Mouse (Mus musculus): ENCODE data around the gene Zfp286.
"Not testable (repeated sequence)": the region's sequence is repeated elsewhere in the genome, so short reads cannot be mapped to it uniquely, and the experiment has no call there.

The Zfp286 gene

GRCm38 (mm10) chr11:62804119-62804518 lies 14.9 kb upstream of the Zfp286 start:
- no peak for DNase-seq (ENCODE audit: low read depth, low spot score)

GRCm38 (mm10) chr11:62789617-62789936 lies 315 bp upstream of the Zfp286 start:
- DNase-seq (ENCODE audit: low read depth, low spot score): no peak

DNA sequence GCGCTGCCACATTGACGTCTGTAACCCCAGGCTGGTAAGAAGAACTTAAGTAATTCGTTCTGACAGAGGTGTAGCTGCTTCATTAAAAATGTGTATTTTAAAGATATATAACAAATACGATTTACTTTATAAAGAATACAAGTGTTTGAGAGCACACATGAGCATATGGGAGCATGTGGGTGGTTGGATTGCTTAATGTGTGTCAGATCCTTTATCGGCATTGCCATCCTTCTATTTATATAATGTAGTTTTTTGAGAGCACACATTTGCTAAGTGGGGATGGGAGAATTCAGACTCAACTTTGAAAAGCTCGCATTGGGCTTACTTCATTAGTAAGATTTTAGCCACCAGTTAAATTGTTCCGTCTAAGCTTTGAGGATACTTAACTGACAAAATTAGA lies 12.8 kb downstream of the Zfp286 start:
- DNase-seq (ENCODE audit: low read depth, low spot score): no peak

DNA sequence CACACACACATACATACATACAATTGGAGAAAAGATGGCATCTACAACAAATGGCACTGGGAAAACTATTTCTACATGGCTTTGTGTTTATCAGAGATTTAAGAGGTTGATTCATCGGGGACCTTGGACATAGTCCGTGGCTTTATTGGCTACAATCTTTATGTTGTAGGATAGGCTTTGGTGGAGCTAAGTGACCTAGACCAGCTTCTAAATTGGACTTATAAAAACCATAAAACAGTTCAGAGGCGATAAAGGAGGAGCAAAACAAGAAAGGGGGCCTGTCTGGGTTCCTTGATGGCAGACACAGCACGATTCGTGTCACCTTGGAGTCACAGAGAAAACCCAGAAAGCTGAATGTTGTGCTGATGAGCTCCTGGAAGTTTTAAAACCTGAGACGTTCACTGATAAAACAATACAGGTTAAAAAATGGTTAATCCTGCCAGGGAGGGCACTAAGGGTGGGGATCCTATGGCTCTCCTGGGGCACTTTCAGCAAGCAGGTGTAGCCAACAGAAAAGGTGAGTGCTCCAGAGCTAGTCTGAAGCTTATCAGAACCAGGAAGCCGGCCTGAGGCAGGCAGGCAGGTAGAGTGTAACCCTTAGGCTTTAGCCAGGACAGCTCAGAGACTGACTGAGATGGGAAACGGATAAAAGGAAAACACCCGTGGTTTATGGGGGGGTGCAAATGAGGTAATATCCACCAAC lies 28.4 kb downstream of the Zfp286 start:
- DNase-seq (ENCODE audit: low read depth, low spot score): no peak

DNA sequence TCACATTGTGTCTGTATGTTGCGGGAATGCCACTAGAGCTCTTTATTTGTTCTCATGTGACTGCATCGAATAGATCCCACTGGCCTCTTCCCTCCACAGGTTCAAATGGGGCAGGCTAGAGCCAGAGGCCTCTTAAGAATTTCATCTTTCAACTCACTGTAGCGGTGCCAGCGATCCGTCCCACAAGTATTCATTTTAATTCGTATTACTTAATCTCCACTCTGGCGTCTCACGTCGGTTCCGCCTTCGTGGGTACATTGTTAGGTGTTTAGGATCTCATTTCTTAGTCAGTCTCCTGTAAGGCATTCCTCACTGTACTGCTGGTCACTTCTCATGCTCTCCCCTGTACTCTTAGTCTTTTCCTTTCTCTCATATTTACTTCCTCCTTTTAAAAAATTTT lies 30.8 kb downstream of the Zfp286 start:
- DNase-seq (ENCODE audit: low read depth, low spot score): no peak

DNA sequence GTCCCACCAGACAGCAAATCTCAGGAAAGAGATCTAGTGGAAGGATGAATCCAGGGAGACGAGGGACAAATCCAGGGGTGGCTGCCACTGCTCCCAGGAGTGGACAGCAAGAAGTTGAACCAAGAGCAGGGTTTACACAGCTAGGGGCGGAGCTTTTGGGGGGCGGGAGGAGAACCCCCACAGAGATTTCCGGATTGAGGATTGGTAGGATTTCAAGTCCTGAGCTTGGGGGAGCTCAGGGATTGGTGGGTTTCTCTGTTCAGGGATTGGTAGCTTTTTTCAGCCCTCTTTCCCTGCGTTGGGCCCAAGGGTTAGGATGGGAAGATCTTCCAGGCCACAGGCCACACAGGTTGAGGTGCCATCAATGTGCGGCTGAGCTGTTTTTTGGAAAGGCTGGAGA lies 31.4 kb downstream of the Zfp286 start:
- no peak for DNase-seq (ENCODE audit: low read depth, low spot score)

DNA sequence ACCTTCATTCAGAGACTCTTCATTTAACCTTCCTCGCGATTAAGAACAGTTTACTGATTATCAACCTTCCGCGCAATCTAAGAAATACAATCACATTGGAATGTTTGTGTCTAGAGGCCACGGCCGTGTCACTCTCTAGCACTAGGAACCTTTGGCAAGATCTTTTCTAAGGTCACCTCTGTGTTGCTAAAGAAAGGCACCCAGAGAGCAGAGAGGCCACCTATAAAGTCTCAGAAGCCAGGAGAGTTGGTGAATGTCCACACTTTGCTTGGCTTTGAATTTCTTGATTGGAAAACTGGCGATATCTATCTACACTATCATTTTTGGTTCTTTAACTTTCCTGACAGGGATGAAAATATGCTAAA lies 32.1 kb downstream of the Zfp286 start:
- DNase-seq (ENCODE audit: low read depth, low spot score): no peak

- peak; percentile 81 for DNase-seq (ENCODE audit: low read depth, low spot score)
Measured at GRCm38 (mm10) chr11:62756456-62757142, 32.7 kb downstream of the Zfp286 start.

- peak; percentile 66 for DNase-seq (ENCODE audit: low read depth, low spot score)
Measured at GRCm38 (mm10) chr11:62752780-62753179, 36.5 kb downstream of the Zfp286 start, which contains the start of gene Gm10428. Gene Gm10428, plus strand, starts transcription at chr11:62753100.

DNA sequence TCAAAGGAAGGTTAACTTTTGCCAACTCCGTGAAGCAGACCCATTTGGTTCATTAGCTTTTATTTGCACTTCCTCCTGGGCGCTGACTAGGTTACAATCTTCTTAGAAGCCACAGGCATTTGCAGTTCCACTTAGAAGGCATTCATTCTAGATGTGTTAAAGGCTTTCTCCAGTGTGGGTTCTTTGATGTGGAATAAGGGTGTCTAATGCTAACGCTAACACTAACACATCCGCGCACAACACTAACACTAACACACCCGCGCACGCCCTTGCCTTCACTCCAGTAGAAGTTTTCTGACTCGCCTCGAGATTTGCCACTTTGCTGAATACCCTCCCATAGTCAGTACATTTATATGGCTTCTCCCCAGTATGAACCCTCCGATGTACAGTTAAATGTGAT lies 37.1 kb downstream of the Zfp286 start:
- peak; percentile 70 for DNase-seq (ENCODE audit: low read depth, low spot score)

DNA sequence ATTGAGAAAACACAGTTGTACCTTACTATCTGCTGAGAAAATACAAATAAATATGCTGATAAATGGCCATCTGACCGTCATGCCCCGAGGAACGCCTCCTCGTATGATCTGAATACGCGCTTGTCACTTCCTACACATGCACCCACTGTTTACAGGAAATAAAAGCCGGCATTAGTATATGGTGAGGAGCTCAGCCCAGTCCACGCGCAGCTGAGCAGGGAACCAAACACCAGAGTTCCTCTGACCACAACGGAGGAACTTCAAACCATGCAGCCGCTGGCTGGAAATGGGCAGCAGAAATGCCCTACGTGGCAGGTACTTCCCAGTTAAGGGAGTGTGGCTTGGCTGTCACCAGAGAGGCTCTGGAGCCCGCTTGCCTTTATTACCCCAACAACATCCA lies 39.8 kb downstream of the Zfp286 start:
- DNase-seq (ENCODE audit: low read depth, low spot score): not testable (repeated sequence)

DNA sequence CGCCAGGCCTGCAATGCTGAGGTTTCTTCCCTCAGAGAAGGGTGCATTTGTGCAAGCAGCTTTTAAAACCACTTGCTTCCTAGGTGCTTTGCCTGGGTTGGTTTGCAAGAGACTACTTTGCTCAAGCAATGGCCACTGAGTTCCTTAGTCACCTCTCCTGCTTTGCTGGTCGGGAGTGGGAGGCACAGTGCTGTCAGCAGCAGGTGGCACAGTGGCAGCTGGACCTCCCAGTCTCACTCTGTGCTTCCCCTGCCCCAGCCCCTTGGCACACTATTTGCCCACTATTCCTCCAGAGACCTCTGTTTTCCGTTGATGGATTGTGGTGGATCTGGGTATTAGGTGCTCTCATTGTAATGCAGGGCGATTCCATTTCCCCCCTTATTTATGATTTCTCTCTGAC lies 41.2 kb downstream of the Zfp286 start:
- no peak for DNase-seq (ENCODE audit: low read depth, low spot score)

GRCm38 (mm10) chr11:62747227-62747626 lies 42.0 kb downstream of the Zfp286 start:
- no peak for DNase-seq (ENCODE audit: low read depth, low spot score)

DNA sequence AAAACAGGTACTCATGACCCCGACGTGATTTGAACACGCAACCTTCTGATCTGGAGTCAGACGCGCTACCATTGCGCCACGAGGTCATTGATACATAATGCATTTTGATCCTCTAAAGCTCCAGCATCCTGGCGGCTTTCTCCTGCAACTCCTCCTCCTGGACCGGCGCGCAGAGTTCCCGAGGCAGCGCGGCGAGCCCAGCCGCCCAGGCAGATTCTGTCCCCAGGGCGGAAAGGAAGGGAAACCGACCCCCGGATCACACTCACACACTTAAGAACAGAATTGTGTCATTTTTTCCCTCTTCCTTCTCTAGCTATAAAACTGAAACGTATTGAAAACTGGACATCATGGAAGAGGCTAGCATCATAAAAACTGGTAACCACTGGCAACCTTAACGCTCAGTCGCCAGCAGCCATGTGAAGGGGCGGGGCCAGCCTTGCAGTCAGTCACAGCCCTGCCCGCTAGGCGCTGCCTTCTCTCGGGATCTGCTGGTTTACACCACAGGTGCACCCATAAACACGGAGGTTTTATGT lies 43.2 kb downstream of the Zfp286 start:
- peak; percentile 51 for DNase-seq (ENCODE audit: low read depth, low spot score)

DNA sequence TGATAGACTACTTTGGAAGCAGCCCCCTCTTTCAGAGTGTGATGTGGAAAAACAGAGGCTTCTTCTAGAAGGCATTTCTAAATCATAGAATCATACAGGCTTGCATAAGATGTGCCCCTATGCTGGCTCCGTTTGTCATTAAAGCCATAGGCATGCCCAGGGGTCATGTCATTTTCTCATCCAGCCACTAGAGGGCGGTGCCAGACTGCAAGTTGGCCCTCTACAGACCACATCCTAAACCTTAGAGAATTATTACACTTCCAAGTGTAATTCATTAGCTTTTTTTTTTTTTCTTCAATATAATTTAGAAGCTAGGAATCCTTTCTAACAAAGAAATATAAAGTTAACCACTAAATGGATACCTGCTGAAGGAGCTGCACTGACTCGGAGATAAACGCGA lies 45.2 kb downstream of the Zfp286 start:
- DNase-seq (ENCODE audit: low read depth, low spot score): peak; percentile 72

DNA sequence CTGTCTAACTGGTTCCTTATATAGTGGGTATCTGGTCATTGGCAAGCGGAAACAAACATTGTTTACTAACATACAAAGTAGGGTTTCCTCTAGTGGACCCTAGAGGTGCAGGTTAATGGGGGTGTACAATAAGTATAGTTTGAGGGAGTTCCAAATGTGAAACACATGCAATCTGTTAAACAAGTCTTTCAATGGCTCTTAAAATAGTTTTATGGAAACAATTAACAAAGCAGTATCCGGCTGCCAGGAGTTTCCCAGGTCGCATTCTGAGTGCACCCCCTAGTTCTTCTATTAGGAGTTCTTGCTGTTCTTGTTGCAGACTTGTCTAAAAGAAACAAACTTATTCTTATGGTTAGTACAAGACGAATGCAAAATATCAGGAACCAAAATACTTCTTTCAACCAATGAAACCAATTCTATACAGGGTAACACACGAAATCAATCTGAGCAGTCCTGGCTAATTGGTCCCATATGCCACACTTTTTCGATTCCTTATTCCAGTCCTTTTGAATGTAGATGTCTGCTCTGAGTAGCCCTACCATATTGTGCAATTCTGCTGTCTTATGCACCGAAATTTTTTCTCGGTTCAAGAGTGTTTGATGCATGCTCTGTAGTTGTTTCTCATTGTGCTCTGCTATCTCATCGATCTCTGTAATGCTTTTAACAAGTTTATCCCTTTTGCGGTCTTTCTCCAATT lies 46.9 kb downstream of the Zfp286 start:
- no peak for DNase-seq (ENCODE audit: low read depth, low spot score)

- peak; percentile 45 for DNase-seq (ENCODE audit: low read depth, low spot score)
Measured at GRCm38 (mm10) chr11:62741186-62741585, 48.1 kb downstream of the Zfp286 start.

DNA sequence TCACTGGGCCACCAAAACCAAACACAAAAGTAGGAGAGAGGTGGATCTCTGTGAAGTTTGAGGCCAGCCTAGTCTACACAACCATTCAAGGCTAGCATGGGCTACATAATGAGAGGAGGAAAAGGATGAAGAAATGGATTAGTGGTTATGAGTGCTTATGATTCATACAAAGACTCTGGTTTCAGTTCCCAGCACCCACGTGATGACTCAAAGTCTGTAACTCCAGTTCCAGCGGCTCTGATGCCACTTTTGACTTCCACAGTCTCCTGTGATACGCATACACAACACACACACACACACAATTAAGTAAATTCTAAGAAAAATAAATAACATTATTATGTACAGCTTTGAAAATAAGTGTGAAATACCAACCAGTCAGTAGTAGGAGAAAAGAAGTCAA lies 56.6 kb downstream of the Zfp286 start:
- no peak for DNase-seq (ENCODE audit: low read depth, low spot score)

- no peak for DNase-seq (ENCODE audit: low read depth, low spot score)
Measured at GRCm38 (mm10) chr11:62732022-62732387, 57.3 kb downstream of the Zfp286 start.

GRCm38 (mm10) chr11:62731311-62732021 lies 57.8 kb downstream of the Zfp286 start, which contains the start of gene Zfp287:
Gene Zfp287, minus strand, starts transcription at chr11:62731905.
- peak; percentile 90 for DNase-seq (ENCODE audit: low read depth, low spot score)

- DNase-seq (ENCODE audit: low read depth, low spot score): no peak
Measured at GRCm38 (mm10) chr11:62728276-62728675, 61.0 kb downstream of the Zfp286 start.

DNA sequence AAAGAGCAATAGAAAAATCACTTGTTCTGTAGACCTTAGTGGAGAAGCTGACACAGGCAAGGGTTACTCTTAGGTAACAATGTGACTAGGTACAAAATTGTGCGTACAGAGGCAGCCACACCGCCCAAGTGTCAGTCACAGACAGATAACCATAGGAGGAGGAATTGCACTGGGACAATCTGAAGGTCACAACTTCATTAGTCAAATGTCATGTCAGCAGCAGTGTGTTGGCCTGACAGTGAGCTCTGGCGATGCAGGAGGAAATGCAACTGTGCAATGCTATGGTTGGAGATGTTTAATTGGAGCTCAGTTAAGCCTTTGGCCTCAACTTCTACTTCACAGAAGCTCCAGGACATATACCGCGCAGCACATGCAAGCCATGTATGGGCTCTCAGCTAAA lies 78.6 kb downstream of the Zfp286 start:
- DNase-seq (ENCODE audit: low read depth, low spot score): no peak
